Mouse (Mus musculus) induced T-regulatory cell, adult 2 months (primary cell): ENCODE data around the gene Myo6.
"Not testable (repeated sequence)": the region's sequence is repeated elsewhere in the genome, so short reads cannot be mapped to it uniquely, and the experiment has no call there.

Experiments used
- DNase-seq: peaks from one replicate; pipeline ENCODE4 v3.0.0-alpha.2; 2012; ENCODE audit warnings: low read depth

The Myo6 gene

GRCm38 (mm10) chr9:80303518-80303917 lies 138.7 kb downstream of the Myo6 start:
- DNase-seq: peak; percentile 44

- DNase-seq: no peak
Measured at GRCm38 (mm10) chr9:80306390-80306789, 141.6 kb downstream of the Myo6 start.

GRCm38 (mm10) chr9:80306853-80307252 lies 142.0 kb downstream of the Myo6 start:
- no peak for DNase-seq

- no peak for DNase-seq
Measured at GRCm38 (mm10) chr9:80307629-80308028, 142.8 kb downstream of the Myo6 start.

GRCm38 (mm10) chr9:80313610-80314009 lies 148.8 kb downstream of the Myo6 start:
- peak; percentile 53 for DNase-seq

GRCm38 (mm10) chr9:80315922-80316321 lies 151.1 kb downstream of the Myo6 start:
- no peak for DNase-seq

GRCm38 (mm10) chr9:80318027-80318426 lies 153.2 kb downstream of the Myo6 start:
- DNase-seq: peak; percentile 78

GRCm38 (mm10) chr9:80321051-80321887 lies 156.4 kb downstream of the Myo6 start:
- not testable (repeated sequence) for DNase-seq

GRCm38 (mm10) chr9:80332153-80332552 lies 167.3 kb downstream of the Myo6 start:
- DNase-seq: peak; percentile 71

- no peak for DNase-seq
Measured at GRCm38 (mm10) chr9:80333466-80333865, 168.6 kb downstream of the Myo6 start.

- DNase-seq: no peak
Measured at GRCm38 (mm10) chr9:80333998-80334605, 169.3 kb downstream of the Myo6 start.

GRCm38 (mm10) chr9:80335660-80336357 lies 171.0 kb downstream of the Myo6 start:
- DNase-seq: no peak

- no peak for DNase-seq
Measured at GRCm38 (mm10) chr9:80338026-80338425, 173.2 kb downstream of the Myo6 start.

- DNase-seq: no peak
Measured at GRCm38 (mm10) chr9:80340927-80341326, 176.1 kb downstream of the Myo6 start.

- DNase-seq: peak; percentile 25
Measured at GRCm38 (mm10) chr9:80341756-80342155, 176.9 kb downstream of the Myo6 start.

GRCm38 (mm10) chr9:80342520-80342919 lies 177.7 kb downstream of the Myo6 start:
- no peak for DNase-seq

GRCm38 (mm10) chr9:80344451-80345000 lies 179.7 kb downstream of the Myo6 start:
- DNase-seq: peak; percentile 22

- no peak for DNase-seq
Measured at GRCm38 (mm10) chr9:80351295-80351677, 186.5 kb downstream of the Myo6 start.

- no peak for DNase-seq
Measured at GRCm38 (mm10) chr9:80351678-80352331, 187.0 kb downstream of the Myo6 start.

- peak; percentile 4 for DNase-seq
Measured at GRCm38 (mm10) chr9:80360063-80360462, 195.2 kb downstream of the Myo6 start.
